Mouse (Mus musculus): Measurements from ENCODE around the gene Cd37. TPM values are rescaled to one million over a fixed set of nuclear protein-coding genes. Genes with fewer than 3 reads are reported as not detected.
A peak's percentile ranks its signal among the peaks of the same experiment; 100 is the strongest.

Cd37 gene
- polyA plus RNA-seq, 1 experiment from 2014 or later: 1.1 TPM

- 6% methylated on average over 17 of the region's 17 CpGs for WGBS
- H3K27ac ChIP-seq (ENCODE audit: low read length): no peak within 1 kb of the TSS
- peak within 1 kb of the TSS; percentile 17; the same call in 1 of the 2 replicates for H3K9ac ChIP-seq (replicated peaks; ENCODE audit: low read length)
- H3K4me2 ChIP-seq (replicated peaks; ENCODE audit: low read depth, low read length): peak within 1 kb of the TSS; percentile 48
- peaks cover 25% of the 10 kb centered on the region for H3K27me3 ChIP-seq (ENCODE audit: insufficient read depth, low read length)
- peaks cover 20% of the 10 kb centered on the region for H3K4me1 ChIP-seq (ENCODE audit: insufficient read depth, low read length)
- ATAC-seq (ENCODE audit: low FRiP score, low TSS enrichment): no peak
- H3K4me3 ChIP-seq (ENCODE audit: low read length): 0 out of 2 replicates have a peak within 1 kb of the TSS, but pooled peaks have one; percentile 16
- H3K9me3 ChIP-seq (ENCODE audit: low read length): no peaks in the 10 kb centered on the region; the same call in 1 of the 2 replicates
- no peaks in the 10 kb centered on the region for H3K36me3 ChIP-seq (ENCODE audit: insufficient read depth, low read length)
Observed at GRCm38 (mm10) chr7:45211851-45212251, 27.1 kb downstream of the Cd37 start, which contains the start of gene Dkkl1. Gene Dkkl1, minus strand, starts transcription at chr7:45212147.

- Histone ChIP-seq H3K9ac (replicated peaks; ENCODE audit: low read length) (no peak overlapping the region), H3K27me3 (ENCODE audit: insufficient read depth, low read length) (peaks cover 25% of the 10 kb centered on the region), H3K4me2 (replicated peaks; ENCODE audit: low read depth, low read length) (no peak overlapping the region), H3K36me3 (ENCODE audit: insufficient read depth, low read length) (no peaks in the 10 kb centered on the region), H3K9me3 (ENCODE audit: low read length) (no peaks in the 10 kb centered on the region; the same call in 1 of the 2 replicates), H3K27ac (ENCODE audit: low read length) (no peak overlapping the region), H3K4me3 (ENCODE audit: low read length) (no peak overlapping the region), H3K4me1 (ENCODE audit: insufficient read depth, low read length) (peaks cover 16% of the 10 kb centered on the region; the same call in 1 of the 2 replicates)
- no peak for ATAC-seq (ENCODE audit: low FRiP score, low TSS enrichment)
- WGBS: 59% methylated on average over 10 of the region's 10 CpGs
Observed at GRCm38 (mm10) chr7:45211070-45211469, 27.8 kb downstream of the Cd37 start.

GRCm38 (mm10) chr7:45208260-45208659, 30.7 kb downstream of the Cd37 start:
- Histone ChIP-seq H3K4me2 (replicated peaks; ENCODE audit: low read depth, low read length) (no peak overlapping the region), H3K27me3 (ENCODE audit: insufficient read depth, low read length) (peaks cover 27% of the 10 kb centered on the region), H3K27ac (ENCODE audit: low read length) (no peak overlapping the region), H3K4me3 (ENCODE audit: low read length) (no peak overlapping the region), H3K9me3 (ENCODE audit: low read length) (no peaks in the 10 kb centered on the region; the same call in 1 of the 2 replicates), H3K9ac (replicated peaks; ENCODE audit: low read length) (no peak overlapping the region), H3K36me3 (ENCODE audit: insufficient read depth, low read length) (no peaks in the 10 kb centered on the region), H3K4me1 (ENCODE audit: insufficient read depth, low read length) (peaks cover 9% of the 10 kb centered on the region; the same call in 1 of the 2 replicates)
- ATAC-seq (ENCODE audit: low FRiP score, low TSS enrichment): no peak
- WGBS: 77% methylated on average over 6 of the region's 6 CpGs

- WGBS: 9% methylated on average over 44 of the region's 44 CpGs
- ATAC-seq (ENCODE audit: low FRiP score, low TSS enrichment): peak; percentile 95
Observed at GRCm38 (mm10) chr7:45204380-45205143, 34.4 kb downstream of the Cd37 start, which contains the start of gene Ccdc155. Gene Ccdc155, minus strand, starts transcription at chr7:45204892.

GRCm38 (mm10) chr7:45202654-45203053, 36.3 kb downstream of the Cd37 start:
- Histone ChIP-seq H3K4me2 (replicated peaks; ENCODE audit: low read depth, low read length) (no peak overlapping the region), H3K27me3 (ENCODE audit: insufficient read depth, low read length) (peaks cover 5% of the 10 kb centered on the region; the same call in 1 of the 2 replicates), H3K4me1 (ENCODE audit: insufficient read depth, low read length) (no peaks in the 10 kb centered on the region), H3K9me3 (ENCODE audit: low read length) (no peaks in the 10 kb centered on the region), H3K4me3 (ENCODE audit: low read length) (no peak overlapping the region), H3K36me3 (ENCODE audit: insufficient read depth, low read length) (no peaks in the 10 kb centered on the region), H3K9ac (replicated peaks; ENCODE audit: low read length) (no peak overlapping the region), H3K27ac (ENCODE audit: low read length) (no peak overlapping the region)
- ATAC-seq (ENCODE audit: low FRiP score, low TSS enrichment): no peak
- WGBS: 54% methylated on average over 10 of the region's 10 CpGs

More at GRCm38 (mm10) chr7:45204380-45205143, 34.4 kb downstream of the Cd37 start, which contains the start of gene Ccdc155:
- H3K36me3 ChIP-seq (ENCODE audit: insufficient read depth, low read length): no peaks in the 10 kb centered on the region
- H3K4me2 ChIP-seq (replicated peaks; ENCODE audit: low read depth, low read length): peak within 1 kb of the TSS; percentile 60
- H3K4me3 ChIP-seq (ENCODE audit: low read length): peak within 1 kb of the TSS; percentile 51
- H3K9ac ChIP-seq (replicated peaks; ENCODE audit: low read length): peak within 1 kb of the TSS; percentile 37
- H3K4me1 ChIP-seq (ENCODE audit: insufficient read depth, low read length): no peaks in the 10 kb centered on the region
- no peaks in the 10 kb centered on the region; the same call in 1 of the 2 replicates for H3K9me3 ChIP-seq (ENCODE audit: low read length)
- H3K27me3 ChIP-seq (ENCODE audit: insufficient read depth, low read length): peaks cover 5% of the 10 kb centered on the region; the same call in 1 of the 2 replicates
- no peak within 1 kb of the TSS for H3K27ac ChIP-seq (ENCODE audit: low read length)

GRCm38 (mm10) chr7:45198961-45199360, 40.0 kb downstream of the Cd37 start:
- H3K36me3 ChIP-seq (ENCODE audit: insufficient read depth, low read length): no peaks in the 10 kb centered on the region
- peaks cover 5% of the 10 kb centered on the region for H3K27me3 ChIP-seq (ENCODE audit: insufficient read depth, low read length)
- WGBS: 80% methylated on average over 11 of the region's 11 CpGs
- H3K4me2 ChIP-seq (replicated peaks; ENCODE audit: low read depth, low read length): no peak overlapping the region
- H3K9ac ChIP-seq (replicated peaks; ENCODE audit: low read length): no peak overlapping the region
- H3K4me1 ChIP-seq (ENCODE audit: insufficient read depth, low read length): no peaks in the 10 kb centered on the region
- H3K4me3 ChIP-seq (ENCODE audit: low read length): no peak overlapping the region
- H3K27ac ChIP-seq (ENCODE audit: low read length): no peak overlapping the region
- no peak for ATAC-seq (ENCODE audit: low FRiP score, low TSS enrichment)
- H3K9me3 ChIP-seq (ENCODE audit: low read length): no peaks in the 10 kb centered on the region

GRCm38 (mm10) chr7:45198435-45198834, 40.5 kb downstream of the Cd37 start:
- H3K27me3 ChIP-seq (ENCODE audit: insufficient read depth, low read length): peaks cover 4% of the 10 kb centered on the region
- WGBS: 12% methylated on average over 5 of the region's 5 CpGs
- H3K27ac ChIP-seq (ENCODE audit: low read length): no peak overlapping the region
- H3K9me3 ChIP-seq (ENCODE audit: low read length): no peaks in the 10 kb centered on the region
- no peak overlapping the region for H3K9ac ChIP-seq (replicated peaks; ENCODE audit: low read length)
- no peak overlapping the region for H3K4me3 ChIP-seq (ENCODE audit: low read length)
- H3K36me3 ChIP-seq (ENCODE audit: insufficient read depth, low read length): no peaks in the 10 kb centered on the region
- H3K4me2 ChIP-seq (replicated peaks; ENCODE audit: low read depth, low read length): no peak overlapping the region
- ATAC-seq (ENCODE audit: low FRiP score, low TSS enrichment): no peak; the same call in 1 of the 2 replicates
- H3K4me1 ChIP-seq (ENCODE audit: insufficient read depth, low read length): no peaks in the 10 kb centered on the region

- Histone ChIP-seq H3K4me1 (ENCODE audit: insufficient read depth, low read length) (peaks cover 3% of the 10 kb centered on the region; the same call in 1 of the 2 replicates), H3K27ac (ENCODE audit: low read length) (no peak overlapping the region), H3K9ac (replicated peaks; ENCODE audit: low read length) (no peak overlapping the region), H3K27me3 (ENCODE audit: insufficient read depth, low read length) (no peaks in the 10 kb centered on the region; the same call in none of the 2 replicates), H3K36me3 (ENCODE audit: insufficient read depth, low read length) (no peaks in the 10 kb centered on the region), H3K9me3 (ENCODE audit: low read length) (no peaks in the 10 kb centered on the region), H3K4me3 (ENCODE audit: low read length) (no peak overlapping the region), H3K4me2 (replicated peaks; ENCODE audit: low read depth, low read length) (no peak overlapping the region)
- no peak for ATAC-seq (ENCODE audit: low FRiP score, low TSS enrichment)
- 78% methylated on average over 5 of the region's 5 CpGs for WGBS
Observed at GRCm38 (mm10) chr7:45196994-45197393, 41.9 kb downstream of the Cd37 start.

- 92% methylated on average over 4 of the region's 4 CpGs for WGBS
- Histone ChIP-seq H3K27me3 (ENCODE audit: insufficient read depth, low read length) (no peaks in the 10 kb centered on the region; the same call in none of the 2 replicates), H3K4me2 (replicated peaks; ENCODE audit: low read depth, low read length) (no peak overlapping the region), H3K4me3 (ENCODE audit: low read length) (no peak overlapping the region), H3K4me1 (ENCODE audit: insufficient read depth, low read length) (peaks cover 8% of the 10 kb centered on the region; the same call in 1 of the 2 replicates), H3K9ac (replicated peaks; ENCODE audit: low read length) (no peak overlapping the region), H3K27ac (ENCODE audit: low read length) (no peak overlapping the region), H3K36me3 (ENCODE audit: insufficient read depth, low read length) (no peaks in the 10 kb centered on the region), H3K9me3 (ENCODE audit: low read length) (no peaks in the 10 kb centered on the region)
- ATAC-seq (ENCODE audit: low FRiP score, low TSS enrichment): no peak
Observed at GRCm38 (mm10) chr7:45196176-45196535, 42.8 kb downstream of the Cd37 start.
